Mouse (Mus musculus): Measurements from ENCODE around the gene Esrrg. TPM values are rescaled to one million over a fixed set of nuclear protein-coding genes. Genes with fewer than 3 reads are reported as not detected.

Esrrg gene
- polyA plus RNA-seq, 1 experiment from 2014 or later = 23.5 TPM

DNA sequence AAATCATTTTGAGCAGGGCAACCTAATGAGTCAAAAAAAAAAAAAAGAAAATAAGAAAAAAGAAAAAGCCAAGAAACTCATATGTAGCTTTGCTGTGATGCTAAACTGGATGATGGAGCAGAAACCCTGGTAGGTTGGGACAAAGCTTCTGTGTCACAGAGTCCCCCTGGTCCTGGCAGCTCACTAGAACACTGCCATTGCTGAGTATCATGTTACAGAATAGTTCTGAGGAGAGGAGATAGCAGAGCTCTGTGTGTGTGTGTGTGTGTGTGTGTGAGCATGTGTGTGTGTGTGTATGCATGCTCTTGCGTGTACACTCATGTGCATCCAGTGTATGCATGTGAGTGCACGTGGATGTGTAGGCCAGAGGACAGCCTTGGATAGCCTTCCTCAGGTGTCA lies 265.2 kb downstream of the Esrrg start:
- WGBS = 68% methylated on average over 2 of the region's 2 CpGs
- no peak overlapping the region for H3K4me2 ChIP-seq (ENCODE audit: low read depth, low read length)
- peak; percentile 59 for ATAC-seq (replicated peaks; ENCODE audit: extremely low read depth, insufficient read depth, low FRiP score)
- no peaks in the 10 kb centered on the region for H3K9me3 ChIP-seq (replicated peaks; ENCODE audit: control insufficient read depth, low read length)
- no peak overlapping the region for H3K4me3 ChIP-seq (ENCODE audit: low read length)
- H3K9ac ChIP-seq (ENCODE audit: low read length) = no peak overlapping the region
- no peaks in the 10 kb centered on the region for H3K36me3 ChIP-seq (ENCODE audit: control insufficient read depth, insufficient read depth)
- no peaks in the 10 kb centered on the region for H3K27me3 ChIP-seq (ENCODE audit: control insufficient read depth, insufficient read depth, low read length)
- peaks cover 29% of the 10 kb centered on the region for H3K4me1 ChIP-seq (ENCODE audit: control insufficient read depth, insufficient read depth, low read length)
- no peak overlapping the region for H3K27ac ChIP-seq (ENCODE audit: low read length)

DNA sequence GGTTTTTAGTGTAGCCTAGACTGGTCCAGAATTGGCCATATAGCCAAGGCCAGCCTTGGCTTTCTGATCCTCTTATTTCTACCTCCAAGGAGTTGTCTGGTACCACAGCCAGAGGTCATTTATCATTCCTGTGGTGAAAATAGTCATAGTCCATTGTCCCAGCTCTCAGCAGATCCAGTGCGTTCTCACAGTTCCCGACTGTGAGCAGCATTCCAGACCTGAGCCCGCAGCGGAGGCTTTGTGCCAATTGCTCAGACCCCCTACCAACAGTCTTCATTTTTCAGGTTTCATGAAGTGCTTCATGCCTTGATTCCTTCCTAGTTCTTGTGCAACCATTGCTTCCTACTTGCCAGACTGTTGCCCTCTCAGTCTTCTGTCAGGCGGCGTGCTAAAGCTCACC lies 278.7 kb downstream of the Esrrg start:
- H3K27me3 ChIP-seq (ENCODE audit: control insufficient read depth, insufficient read depth, low read length) = no peaks in the 10 kb centered on the region
- no peaks in the 10 kb centered on the region for H3K9me3 ChIP-seq (replicated peaks; ENCODE audit: control insufficient read depth, low read length)
- H3K36me3 ChIP-seq (ENCODE audit: control insufficient read depth, insufficient read depth) = no peaks in the 10 kb centered on the region
- H3K9ac ChIP-seq (ENCODE audit: low read length) = no peak overlapping the region
- H3K4me1 ChIP-seq (ENCODE audit: control insufficient read depth, insufficient read depth, low read length) = no peaks in the 10 kb centered on the region
- no peak overlapping the region for H3K27ac ChIP-seq (ENCODE audit: low read length)
- no peak overlapping the region for H3K4me3 ChIP-seq (ENCODE audit: low read length)
- no peak for ATAC-seq (replicated peaks; ENCODE audit: extremely low read depth, insufficient read depth, low FRiP score)
- no peak overlapping the region for H3K4me2 ChIP-seq (ENCODE audit: low read depth, low read length)
- 71% methylated on average over 6 of the region's 6 CpGs for WGBS

DNA sequence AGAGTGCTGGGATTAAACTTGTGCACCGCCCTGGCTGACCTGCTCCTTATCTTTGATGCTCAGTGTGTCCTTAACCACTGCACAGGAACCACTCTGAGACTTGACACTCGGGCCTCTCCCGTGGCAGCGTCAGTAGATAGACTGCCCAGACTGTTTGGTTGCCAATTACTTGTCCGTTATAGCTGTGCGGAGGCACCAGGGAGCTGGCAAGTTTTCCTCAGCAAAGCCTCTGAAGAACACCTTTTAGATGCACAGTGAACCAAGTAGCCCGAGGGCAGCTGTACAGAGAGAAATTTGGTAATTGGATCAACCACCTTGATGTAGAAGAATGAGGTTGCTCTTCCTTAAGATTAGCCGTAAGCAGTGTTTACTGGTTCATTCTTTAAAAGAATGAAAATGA lies 279.6 kb downstream of the Esrrg start:
- no peak for ATAC-seq (replicated peaks; ENCODE audit: extremely low read depth, insufficient read depth, low FRiP score)
- H3K27ac ChIP-seq (ENCODE audit: low read length) = no peak overlapping the region
- 55% methylated on average over 8 of the region's 8 CpGs for WGBS
- H3K4me3 ChIP-seq (ENCODE audit: low read length) = no peak overlapping the region
- H3K4me2 ChIP-seq (ENCODE audit: low read depth, low read length) = no peak overlapping the region
- H3K9ac ChIP-seq (ENCODE audit: low read length) = no peak overlapping the region
- no peaks in the 10 kb centered on the region for H3K9me3 ChIP-seq (replicated peaks; ENCODE audit: control insufficient read depth, low read length)
- H3K36me3 ChIP-seq (ENCODE audit: control insufficient read depth, insufficient read depth) = no peaks in the 10 kb centered on the region
- no peaks in the 10 kb centered on the region for H3K27me3 ChIP-seq (ENCODE audit: control insufficient read depth, insufficient read depth, low read length)
- H3K4me1 ChIP-seq (ENCODE audit: control insufficient read depth, insufficient read depth, low read length) = no peaks in the 10 kb centered on the region

- Histone ChIP-seq H3K27me3 (ENCODE audit: control insufficient read depth, insufficient read depth, low read length) (no peaks in the 10 kb centered on the region), H3K9ac (ENCODE audit: low read length) (no peak overlapping the region), H3K4me3 (ENCODE audit: low read length) (no peak overlapping the region), H3K27ac (ENCODE audit: low read length) (no peak overlapping the region), H3K4me1 (ENCODE audit: control insufficient read depth, insufficient read depth, low read length) (no peaks in the 10 kb centered on the region), H3K9me3 (replicated peaks; ENCODE audit: control insufficient read depth, low read length) (no peaks in the 10 kb centered on the region), H3K4me2 (ENCODE audit: low read depth, low read length) (no peak overlapping the region), H3K36me3 (ENCODE audit: control insufficient read depth, insufficient read depth) (no peaks in the 10 kb centered on the region)
- ATAC-seq (replicated peaks; ENCODE audit: extremely low read depth, insufficient read depth, low FRiP score) = no peak
- WGBS = 94% methylated on average over 4 of the region's 4 CpGs
Observed at GRCm38 (mm10) chr1:187889096-187889495, 280.5 kb downstream of the Esrrg start.

DNA sequence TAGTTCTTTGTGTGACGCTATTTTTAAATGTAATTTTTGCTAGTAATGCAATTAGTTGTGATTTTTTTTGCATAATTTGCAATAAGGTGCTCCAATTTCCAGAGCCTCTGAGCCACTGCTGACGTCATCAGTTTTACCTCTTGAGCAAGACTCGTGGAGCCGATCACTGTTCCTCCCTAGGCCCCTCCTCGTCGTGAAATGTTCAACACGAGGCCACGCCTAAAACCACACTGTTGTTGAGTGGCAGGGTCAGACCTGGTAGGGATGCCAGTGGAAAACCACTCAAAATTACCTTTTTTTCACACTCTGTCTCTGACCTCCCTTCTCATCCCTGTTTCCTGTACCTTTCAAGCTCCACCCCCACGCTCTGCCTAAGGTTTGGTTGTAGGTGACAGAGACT lies 282.7 kb downstream of the Esrrg start:
- no peak overlapping the region for H3K27ac ChIP-seq (ENCODE audit: low read length)
- H3K9ac ChIP-seq (ENCODE audit: low read length) = no peak overlapping the region
- no peaks in the 10 kb centered on the region for H3K4me1 ChIP-seq (ENCODE audit: control insufficient read depth, insufficient read depth, low read length)
- H3K9me3 ChIP-seq (replicated peaks; ENCODE audit: control insufficient read depth, low read length) = no peaks in the 10 kb centered on the region
- H3K36me3 ChIP-seq (ENCODE audit: control insufficient read depth, insufficient read depth) = no peaks in the 10 kb centered on the region
- H3K4me2 ChIP-seq (ENCODE audit: low read depth, low read length) = no peak overlapping the region
- no peak overlapping the region for H3K4me3 ChIP-seq (ENCODE audit: low read length)
- WGBS = 72% methylated on average over 9 of the region's 9 CpGs
- no peaks in the 10 kb centered on the region for H3K27me3 ChIP-seq (ENCODE audit: control insufficient read depth, insufficient read depth, low read length)
- no peak for ATAC-seq (replicated peaks; ENCODE audit: extremely low read depth, insufficient read depth, low FRiP score)

DNA sequence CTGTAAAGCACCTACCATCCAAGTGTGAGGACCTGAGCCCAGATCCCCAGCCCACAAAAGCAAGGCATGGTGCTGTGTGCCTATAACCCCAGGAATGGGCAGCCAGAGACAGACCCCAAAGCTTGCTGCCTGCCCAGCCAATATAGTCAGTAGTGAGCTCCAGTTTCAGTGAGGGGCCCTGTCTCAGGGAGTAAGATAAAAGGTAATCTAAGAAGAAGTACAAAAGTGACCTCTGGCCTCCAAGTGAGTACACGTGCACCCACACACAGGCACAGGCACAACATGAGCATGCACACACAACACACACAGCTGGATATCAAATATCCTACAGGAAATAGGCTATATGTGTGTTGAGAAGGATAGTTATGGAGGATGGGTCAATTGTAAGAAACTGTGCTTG lies 286.9 kb downstream of the Esrrg start:
- 48% methylated on average over 1 of the region's 1 CpGs for WGBS
- Histone ChIP-seq H3K9me3 (replicated peaks; ENCODE audit: control insufficient read depth, low read length) (no peaks in the 10 kb centered on the region), H3K36me3 (ENCODE audit: control insufficient read depth, insufficient read depth) (no peaks in the 10 kb centered on the region), H3K27me3 (ENCODE audit: control insufficient read depth, insufficient read depth, low read length) (no peaks in the 10 kb centered on the region), H3K4me2 (ENCODE audit: low read depth, low read length) (no peak overlapping the region), H3K9ac (ENCODE audit: low read length) (no peak overlapping the region), H3K4me1 (ENCODE audit: control insufficient read depth, insufficient read depth, low read length) (no peaks in the 10 kb centered on the region), H3K27ac (ENCODE audit: low read length) (no peak overlapping the region), H3K4me3 (ENCODE audit: low read length) (no peak overlapping the region)
- ATAC-seq (replicated peaks; ENCODE audit: extremely low read depth, insufficient read depth, low FRiP score) = no peak

DNA sequence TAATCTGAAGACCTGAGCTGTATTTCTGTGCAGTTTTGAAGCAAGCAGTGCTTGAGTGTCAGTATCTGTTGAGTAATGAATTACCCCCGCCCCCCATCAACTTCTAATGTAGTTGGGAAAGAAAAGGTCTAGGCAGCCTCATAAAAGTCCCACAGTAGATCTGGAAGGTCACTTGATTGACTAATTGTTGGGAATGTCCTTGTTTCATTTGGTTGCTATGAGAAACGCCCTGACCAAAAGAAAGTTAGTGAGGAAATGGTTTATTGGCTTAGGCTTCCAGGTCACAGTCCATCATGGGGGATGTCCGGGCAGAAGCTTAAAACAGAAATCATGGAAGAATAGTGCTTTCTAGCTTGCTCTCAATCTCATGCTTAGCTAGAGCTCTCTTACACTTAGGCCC lies 287.7 kb downstream of the Esrrg start:
- Histone ChIP-seq H3K4me1 (ENCODE audit: control insufficient read depth, insufficient read depth, low read length) (no peaks in the 10 kb centered on the region), H3K9me3 (replicated peaks; ENCODE audit: control insufficient read depth, low read length) (no peaks in the 10 kb centered on the region), H3K36me3 (ENCODE audit: control insufficient read depth, insufficient read depth) (no peaks in the 10 kb centered on the region), H3K9ac (ENCODE audit: low read length) (no peak overlapping the region), H3K27ac (ENCODE audit: low read length) (no peak overlapping the region), H3K4me3 (ENCODE audit: low read length) (no peak overlapping the region), H3K27me3 (ENCODE audit: control insufficient read depth, insufficient read depth, low read length) (no peaks in the 10 kb centered on the region), H3K4me2 (ENCODE audit: low read depth, low read length) (no peak overlapping the region)
- ATAC-seq (replicated peaks; ENCODE audit: extremely low read depth, insufficient read depth, low FRiP score) = no peak
- WGBS = 86% methylated on average over 3 of the region's 3 CpGs

DNA sequence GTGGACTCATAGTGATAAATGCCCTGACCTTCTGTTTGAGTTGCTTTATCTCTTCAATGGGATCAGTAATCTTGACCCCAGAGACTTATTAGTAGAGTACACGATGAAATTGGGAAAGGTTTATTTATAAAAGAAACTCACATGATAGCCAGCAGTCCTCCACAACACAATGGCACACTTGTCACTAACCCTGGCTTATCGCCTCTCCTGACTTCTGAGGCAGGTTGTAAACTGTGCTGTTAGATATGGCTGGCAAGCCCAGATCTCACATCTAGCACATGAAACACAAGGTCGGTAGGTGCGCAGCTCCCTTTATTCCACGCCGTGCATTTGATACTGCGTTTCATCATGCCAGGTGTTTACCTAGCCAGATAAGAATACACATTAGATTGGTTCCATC lies 288.3 kb downstream of the Esrrg start:
- Histone ChIP-seq H3K36me3 (ENCODE audit: control insufficient read depth, insufficient read depth) (no peaks in the 10 kb centered on the region), H3K4me3 (ENCODE audit: low read length) (no peak overlapping the region), H3K4me1 (ENCODE audit: control insufficient read depth, insufficient read depth, low read length) (no peaks in the 10 kb centered on the region; the same call in 1 of the 2 replicates), H3K9me3 (replicated peaks; ENCODE audit: control insufficient read depth, low read length) (no peaks in the 10 kb centered on the region), H3K9ac (ENCODE audit: low read length) (no peak overlapping the region), H3K4me2 (ENCODE audit: low read depth, low read length) (no peak overlapping the region), H3K27ac (ENCODE audit: low read length) (no peak overlapping the region), H3K27me3 (ENCODE audit: control insufficient read depth, insufficient read depth, low read length) (no peaks in the 10 kb centered on the region)
- 67% methylated on average over 7 of the region's 7 CpGs for WGBS
- no peak for ATAC-seq (replicated peaks; ENCODE audit: extremely low read depth, insufficient read depth, low FRiP score)

- H3K9me3 ChIP-seq (replicated peaks; ENCODE audit: control insufficient read depth, low read length) = no peaks in the 10 kb centered on the region
- no peak overlapping the region for H3K4me3 ChIP-seq (ENCODE audit: low read length)
- H3K9ac ChIP-seq (ENCODE audit: low read length) = no peak overlapping the region
- WGBS = 80% methylated on average over 4 of the region's 4 CpGs
- H3K4me1 ChIP-seq (ENCODE audit: control insufficient read depth, insufficient read depth, low read length) = peaks cover 4% of the 10 kb centered on the region; the same call in 1 of the 2 replicates
- H3K27ac ChIP-seq (ENCODE audit: low read length) = no peak overlapping the region
- no peak overlapping the region for H3K4me2 ChIP-seq (ENCODE audit: low read depth, low read length)
- no peak for ATAC-seq (replicated peaks; ENCODE audit: extremely low read depth, insufficient read depth, low FRiP score)
- no peaks in the 10 kb centered on the region for H3K36me3 ChIP-seq (ENCODE audit: control insufficient read depth, insufficient read depth)
- no peaks in the 10 kb centered on the region for H3K27me3 ChIP-seq (ENCODE audit: control insufficient read depth, insufficient read depth, low read length)
Observed at GRCm38 (mm10) chr1:187899541-187899940, 290.9 kb downstream of the Esrrg start.

- Histone ChIP-seq H3K9me3 (replicated peaks; ENCODE audit: control insufficient read depth, low read length) (no peaks in the 10 kb centered on the region), H3K27ac (ENCODE audit: low read length) (no peak overlapping the region), H3K4me3 (ENCODE audit: low read length) (no peak overlapping the region), H3K4me2 (ENCODE audit: low read depth, low read length) (no peak overlapping the region), H3K9ac (ENCODE audit: low read length) (no peak overlapping the region), H3K4me1 (ENCODE audit: control insufficient read depth, insufficient read depth, low read length) (peaks cover 4% of the 10 kb centered on the region; the same call in 1 of the 2 replicates), H3K36me3 (ENCODE audit: control insufficient read depth, insufficient read depth) (no peaks in the 10 kb centered on the region), H3K27me3 (ENCODE audit: control insufficient read depth, insufficient read depth, low read length) (no peaks in the 10 kb centered on the region)
- no peak for ATAC-seq (replicated peaks; ENCODE audit: extremely low read depth, insufficient read depth, low FRiP score)
- 54% methylated on average over 6 of the region's 6 CpGs for WGBS
Observed at GRCm38 (mm10) chr1:187900756-187901155, 292.2 kb downstream of the Esrrg start.

Measured in heart, embryonic 16.5 days (tissue).